Mouse (Mus musculus) ES-Bruce4 (cell line): ENCODE results near the gene Zic2. TPM values are rescaled to one million over a fixed set of nuclear protein-coding genes. Genes with fewer than 3 reads are reported as not detected.
A peak's percentile ranks its signal among the peaks of the same experiment; 100 is the strongest.

ENCODE experiments used
- H3K27ac ChIP-seq: 2 replicates; pipeline ENCODE4 v1.5.1; 2012; ENCODE audit warnings: low read length, inconsistent platforms; ENCODE audit not compliant: insufficient read depth
- H3K27me3 ChIP-seq: 2 replicates; pipeline ENCODE4 v1.6.1; 2012; ENCODE audit warnings: mild to moderate bottlenecking, low read length, inconsistent platforms; ENCODE audit not compliant: control insufficient read depth, poor library complexity, insufficient read depth, severe bottlenecking
- H3K36me3 ChIP-seq: 2 replicates; pipeline ENCODE4 v1.6.1; 2012; ENCODE audit warnings: inconsistent platforms, mild to moderate bottlenecking, low read length, moderate library complexity; ENCODE audit not compliant: control insufficient read depth, poor library complexity, insufficient read depth, severe bottlenecking
- H3K4me1 ChIP-seq: one replicate; pipeline ENCODE4 v1.8.1; 2011; ENCODE audit warnings: low read length; ENCODE audit not compliant: control insufficient read depth, insufficient read depth
- H3K4me3 ChIP-seq: 2 replicates; pipeline ENCODE4 v1.5.1; 2011; ENCODE audit warnings: low read depth, mild to moderate bottlenecking, low read length
- H3K9ac ChIP-seq: 2 replicates; pipeline ENCODE4 v1.6.1; 2012; ENCODE audit warnings: low read depth, mild to moderate bottlenecking, inconsistent platforms; ENCODE audit not compliant: poor library complexity, severe bottlenecking
- H3K9me3 ChIP-seq: replicated peaks from 2 replicates; pipeline ENCODE4 v1.6.1; 2012; ENCODE audit warnings: mild to moderate bottlenecking, low read length, inconsistent platforms; ENCODE audit not compliant: control insufficient read depth, poor library complexity, insufficient read depth, severe bottlenecking
- CTCF ChIP-seq: IDR thresholded peaks from one replicate; pipeline ENCODE4 v1.8.1; 2011; ENCODE audit warnings: low read depth, low read length
- EP300 ChIP-seq: IDR thresholded peaks from 2 replicates; pipeline ENCODE4 v1.6.1; 2011; ENCODE audit warnings: low read depth, low read length; ENCODE audit not compliant: insufficient read depth
- POLR2A ChIP-seq: IDR thresholded peaks from one replicate; pipeline ENCODE4 v1.8.1; 2011; ENCODE audit warnings: low read length; ENCODE audit not compliant: insufficient read depth
- polyA plus RNA-seq: library from polyadenylated mRNA; stranded (reverse); fragments of >200 nt; gene quantifications from 2 replicates; pipeline ENCODE4 v1.2.4, GENCODE M21; 2011; ENCODE audit warnings: low read depth; ENCODE audit not compliant: missing spikeins, insufficient read depth, insufficient read length

The Zic2 gene
- polyA plus RNA-seq, 1 experiment = 25.2 TPM

GRCm38 (mm10) chr14:122482081-122483023, 7.1 kb downstream of the Zic2 start:
- peak overlapping the region; percentile 20 for H3K4me3 ChIP-seq
- TF ChIP-seq CTCF = no peak
- no peak for TF ChIP-seq POLR2A
- no peak for TF ChIP-seq EP300
- H3K9ac ChIP-seq = no peak overlapping the region
- peaks cover 52% of the 10 kb centered on the region for H3K27me3 ChIP-seq
- H3K27ac ChIP-seq = no peak overlapping the region
- no peaks in the 10 kb centered on the region for H3K36me3 ChIP-seq
- no peaks in the 10 kb centered on the region for H3K4me1 ChIP-seq
- no peaks in the 10 kb centered on the region for H3K9me3 ChIP-seq

DNA sequence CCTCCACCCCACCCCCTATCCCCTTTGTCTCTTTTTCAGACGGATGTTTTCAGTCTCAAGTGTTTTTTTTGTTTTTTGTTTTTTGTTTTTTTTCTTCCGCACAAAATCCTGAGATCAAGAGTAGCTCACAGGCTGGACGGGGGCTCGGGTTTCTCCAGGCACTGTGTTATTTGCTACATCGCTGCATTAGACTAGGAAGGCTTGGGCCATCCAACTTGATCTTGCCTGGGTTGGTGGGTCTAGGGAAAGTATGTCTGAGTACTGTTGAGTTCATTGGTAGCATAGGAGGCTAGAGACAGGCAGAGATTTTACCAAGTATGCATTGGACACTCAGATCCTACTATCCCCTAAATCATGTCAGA, 7.8 kb downstream of the Zic2 start:
- H3K27me3 ChIP-seq = peaks cover 49% of the 10 kb centered on the region
- H3K9me3 ChIP-seq = no peaks in the 10 kb centered on the region
- H3K27ac ChIP-seq = no peak overlapping the region
- H3K36me3 ChIP-seq = no peaks in the 10 kb centered on the region
- H3K4me3 ChIP-seq = peak overlapping the region; percentile 20; the same call in 1 of the 2 replicates
- H3K9ac ChIP-seq = no peak overlapping the region
- no peak for TF ChIP-seq POLR2A
- TF ChIP-seq EP300 = no peak
- TF ChIP-seq CTCF = no peak
- no peaks in the 10 kb centered on the region for H3K4me1 ChIP-seq

GRCm38 (mm10) chr14:122483556-122484421, 8.6 kb downstream of the Zic2 start:
- no peak for TF ChIP-seq POLR2A
- Histone ChIP-seq H3K9me3 (no peaks in the 10 kb centered on the region), H3K9ac (no peak overlapping the region), H3K4me3 (no peak overlapping the region), H3K27ac (no peak overlapping the region), H3K36me3 (no peaks in the 10 kb centered on the region), H3K27me3 (peaks cover 48% of the 10 kb centered on the region), H3K4me1 (no peaks in the 10 kb centered on the region)

DNA sequence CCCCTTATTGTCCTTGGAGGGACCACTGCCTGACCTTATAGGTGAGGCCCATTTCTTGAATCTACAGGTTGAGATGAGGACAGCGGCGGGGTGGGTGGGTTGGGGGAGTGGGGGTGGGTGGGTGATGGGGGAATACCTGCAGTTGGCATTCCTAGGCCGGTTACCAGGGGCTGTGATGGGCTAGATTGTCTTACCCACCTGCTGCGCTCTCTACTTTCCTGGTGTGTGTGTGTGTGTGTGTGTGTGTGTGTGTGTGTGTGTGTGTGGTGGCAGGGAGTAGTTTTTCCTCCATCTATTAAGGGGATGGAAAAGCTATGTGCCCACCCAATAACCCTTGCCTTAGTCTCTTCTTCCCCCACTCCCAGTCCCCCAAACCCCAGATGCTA, 9.2 kb downstream of the Zic2 start:
- no peaks in the 10 kb centered on the region for H3K36me3 ChIP-seq
- H3K9ac ChIP-seq = no peak overlapping the region
- no peaks in the 10 kb centered on the region for H3K4me1 ChIP-seq
- no peak overlapping the region for H3K4me3 ChIP-seq
- H3K27me3 ChIP-seq = peaks cover 48% of the 10 kb centered on the region
- no peaks in the 10 kb centered on the region for H3K9me3 ChIP-seq
- no peak overlapping the region for H3K27ac ChIP-seq
- TF ChIP-seq EP300 (no peak), CTCF (no peak), POLR2A (no peak)

- H3K9ac ChIP-seq = no peak overlapping the region
Measured at GRCm38 (mm10) chr14:122484844-122485551, 9.8 kb downstream of the Zic2 start.

More at GRCm38 (mm10) chr14:122484844-122485551, 9.8 kb downstream of the Zic2 start:
- Histone ChIP-seq H3K36me3 (no peaks in the 10 kb centered on the region), H3K4me1 (no peaks in the 10 kb centered on the region), H3K9me3 (no peaks in the 10 kb centered on the region), H3K4me3 (no peak overlapping the region), H3K27me3 (peaks cover 49% of the 10 kb centered on the region), H3K27ac (no peak overlapping the region)
- TF ChIP-seq POLR2A (no peak), CTCF (no peak), EP300 (no peak)
